Mouse (Mus musculus) brain, embryonic 14.5 days (tissue): ENCODE measurements at regions not wholly inside any gene's neighbourhood (a gene's known extent, or its start where the extent isn't known, plus 50 kb on each side); places are given as distances from the start of the nearest gene placed in this dataset.

ENCODE experiments used
- CTCF ChIP-seq: fragments of 200-500 bp; IDR thresholded peaks from 2 replicates; pipeline ENCODE4 v1.5.1; 2012; ENCODE audit warnings: inconsistent platforms, mild to moderate bottlenecking, moderate library complexity, borderline replicate concordance; ENCODE audit not compliant: insufficient read depth, insufficient read length; ENCODE audit errors: extremely low read depth
- POLR2A ChIP-seq: fragments of 200-500 bp; IDR thresholded peaks from 2 replicates; pipeline ENCODE4 v1.6.1; 2012; ENCODE audit warnings: mild to moderate bottlenecking, inconsistent platforms, borderline replicate concordance; ENCODE audit not compliant: poor library complexity, insufficient read depth, insufficient read length, severe bottlenecking; ENCODE audit errors: extremely low read depth

DNA sequence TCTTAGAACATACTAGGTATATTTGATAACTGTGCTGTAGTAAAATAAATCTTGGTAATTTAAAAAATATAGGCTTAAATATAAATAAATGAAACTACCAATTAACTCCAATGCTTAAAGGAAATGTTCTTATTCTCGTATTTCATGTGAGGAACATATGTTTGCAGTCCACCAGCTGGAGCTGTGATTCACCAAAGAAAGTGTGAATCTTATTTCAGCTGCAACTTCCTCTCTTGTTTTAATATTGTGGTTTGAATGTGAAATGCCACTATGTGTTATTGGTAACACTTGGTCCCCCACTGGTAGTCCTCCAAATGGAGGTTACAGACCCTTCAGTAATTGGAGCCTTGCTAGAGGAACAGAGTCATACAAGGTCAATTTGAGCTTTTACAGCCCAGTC lies 1188.1 kb upstream of the Cntnap5a start:
- no peak for TF ChIP-seq CTCF
- TF ChIP-seq POLR2A: no peak
